Mouse (Mus musculus) C3H10T1/2 (cell line): Measurements from ENCODE around the gene Prkar2a. TPM values are rescaled to one million over a fixed set of nuclear protein-coding genes. Genes with fewer than 3 reads are reported as not detected.

Experiments used
- polyA plus RNA-seq, 2 experiments: library from polyadenylated mRNA; unstranded; fragments of >200 nt; fragmentation: generic; extraction: Trizol; gene quantifications; one replicate each; pipeline ENCODE4 v1.2.1; 2012; ENCODE audit warnings: missing spikeins in 2 of 2

Gene Prkar2a
- polyA plus RNA-seq = 1 to 10 TPM; 2.9 to 7.0 TPM

DNA sequence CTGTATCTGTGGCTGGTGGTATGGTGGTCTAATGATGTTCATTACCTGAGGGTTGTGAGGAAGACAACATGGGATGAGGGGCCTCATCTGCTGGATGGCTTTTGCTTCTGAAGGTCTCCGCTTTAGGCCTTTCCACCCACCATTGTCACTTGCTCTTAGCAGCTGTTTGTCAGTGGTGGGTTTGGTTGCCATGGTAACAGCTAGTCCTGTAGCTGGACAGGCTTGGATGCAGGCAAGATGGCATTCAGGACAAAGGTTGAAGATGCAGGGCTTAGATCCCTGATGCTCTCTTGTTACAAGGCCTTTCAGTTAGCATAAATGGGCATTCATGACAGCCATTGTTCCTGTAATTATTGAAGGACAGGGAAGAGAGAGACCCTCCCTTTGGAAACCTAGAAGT lies at the start of gene Prkar2a:
TSS of gene Prkar2a (plus strand) at position 209 of the 400 bp plus-strand sequence.

DNA sequence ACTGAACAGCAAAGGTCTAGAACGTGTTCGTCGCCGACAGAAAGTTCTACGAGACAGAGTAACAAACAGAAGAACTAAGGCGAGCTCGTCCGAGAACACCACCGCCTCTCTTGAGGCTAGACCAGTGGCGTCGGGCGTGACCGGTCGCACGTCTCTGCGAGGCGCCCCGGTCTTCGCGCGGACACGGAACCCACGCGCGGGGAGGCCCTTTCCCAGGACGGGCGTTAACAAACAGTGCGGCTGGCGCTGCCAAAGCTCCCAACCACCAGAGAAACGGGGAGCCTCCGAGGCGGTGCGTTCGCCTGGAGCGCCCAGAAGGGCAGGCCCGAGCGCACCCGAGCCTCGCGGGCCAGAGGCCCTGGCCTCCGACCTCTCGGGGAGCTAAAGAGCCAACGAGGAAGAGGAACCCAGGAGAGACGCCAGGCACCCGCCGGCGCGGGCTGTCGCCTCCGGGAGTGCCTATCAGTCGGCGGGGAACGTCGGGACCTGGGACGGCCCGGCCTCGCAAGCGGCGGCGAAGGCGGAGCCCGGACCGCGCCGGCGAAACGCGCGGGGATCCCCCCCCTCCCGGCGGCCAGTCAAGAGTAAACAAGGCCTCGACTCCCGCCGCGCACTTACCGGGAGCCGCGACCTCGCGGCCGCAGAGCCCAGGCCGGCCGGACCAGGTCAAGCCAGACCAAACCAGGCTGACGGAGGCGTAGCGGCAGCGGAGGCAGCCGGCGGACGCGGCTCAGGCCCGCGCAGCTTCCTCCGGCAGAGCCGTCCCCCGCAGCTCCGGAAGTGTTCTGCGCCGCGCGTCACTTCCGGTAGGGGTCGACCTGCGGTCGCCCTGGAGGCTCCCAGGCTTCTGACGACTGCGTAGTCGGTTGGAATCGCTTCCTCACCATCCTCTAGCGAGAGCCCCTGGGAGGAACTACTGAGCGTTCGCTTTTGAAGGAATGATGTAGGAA lies 40.2 kb upstream of the Prkar2a start, which contains the start of gene Arih2:
TSS of gene Arih2 (minus strand) at position 776 of the 950 bp plus-strand sequence.

DNA sequence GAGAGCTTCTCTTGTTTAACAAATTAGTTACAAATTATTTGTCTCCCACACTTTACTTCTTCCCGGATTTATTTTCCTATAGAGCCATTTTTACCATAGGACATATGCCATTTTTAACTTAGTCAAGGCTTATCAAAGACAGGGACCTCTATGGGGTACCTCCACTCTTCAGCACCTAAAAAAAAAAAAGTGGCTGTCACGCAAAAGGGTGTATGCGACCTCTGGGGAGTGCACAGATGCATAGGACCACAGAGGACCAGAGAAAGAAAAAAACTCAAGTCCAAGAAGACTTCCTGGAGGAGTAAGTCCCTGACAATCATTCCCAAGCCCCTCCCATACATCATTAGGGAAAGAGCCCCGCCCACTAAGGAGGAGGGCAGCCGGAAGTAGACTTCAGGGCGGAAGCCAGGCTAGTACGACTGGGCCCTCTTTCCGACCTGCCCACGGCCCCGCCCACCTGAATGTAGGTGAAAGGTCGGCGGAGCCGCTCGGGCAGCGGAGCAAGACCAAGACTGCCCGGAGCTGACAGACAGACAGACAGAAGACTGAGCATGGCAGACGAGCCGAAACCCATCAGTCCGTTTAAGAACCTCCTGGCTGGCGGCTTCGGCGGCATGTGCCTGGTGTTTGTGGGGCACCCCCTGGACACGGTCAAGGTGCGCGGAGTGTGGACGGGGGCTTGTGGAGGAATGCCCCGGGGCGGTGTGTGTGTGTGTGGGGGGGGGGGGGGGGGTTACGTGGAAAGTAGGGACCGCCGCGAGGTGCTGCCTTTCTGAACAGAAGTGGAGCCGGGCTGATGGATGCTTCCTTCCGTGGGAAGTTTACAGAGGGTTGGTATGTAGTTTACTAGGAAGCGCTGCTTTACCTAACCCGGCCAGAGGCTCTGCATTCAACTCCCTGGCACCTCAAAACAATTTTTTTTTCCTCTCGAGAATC lies 27.2 kb upstream of the Prkar2a start, which contains the start of gene Slc25a20:
TSS of gene Slc25a20 (plus strand) at position 412 of the 936 bp plus-strand sequence.

DNA sequence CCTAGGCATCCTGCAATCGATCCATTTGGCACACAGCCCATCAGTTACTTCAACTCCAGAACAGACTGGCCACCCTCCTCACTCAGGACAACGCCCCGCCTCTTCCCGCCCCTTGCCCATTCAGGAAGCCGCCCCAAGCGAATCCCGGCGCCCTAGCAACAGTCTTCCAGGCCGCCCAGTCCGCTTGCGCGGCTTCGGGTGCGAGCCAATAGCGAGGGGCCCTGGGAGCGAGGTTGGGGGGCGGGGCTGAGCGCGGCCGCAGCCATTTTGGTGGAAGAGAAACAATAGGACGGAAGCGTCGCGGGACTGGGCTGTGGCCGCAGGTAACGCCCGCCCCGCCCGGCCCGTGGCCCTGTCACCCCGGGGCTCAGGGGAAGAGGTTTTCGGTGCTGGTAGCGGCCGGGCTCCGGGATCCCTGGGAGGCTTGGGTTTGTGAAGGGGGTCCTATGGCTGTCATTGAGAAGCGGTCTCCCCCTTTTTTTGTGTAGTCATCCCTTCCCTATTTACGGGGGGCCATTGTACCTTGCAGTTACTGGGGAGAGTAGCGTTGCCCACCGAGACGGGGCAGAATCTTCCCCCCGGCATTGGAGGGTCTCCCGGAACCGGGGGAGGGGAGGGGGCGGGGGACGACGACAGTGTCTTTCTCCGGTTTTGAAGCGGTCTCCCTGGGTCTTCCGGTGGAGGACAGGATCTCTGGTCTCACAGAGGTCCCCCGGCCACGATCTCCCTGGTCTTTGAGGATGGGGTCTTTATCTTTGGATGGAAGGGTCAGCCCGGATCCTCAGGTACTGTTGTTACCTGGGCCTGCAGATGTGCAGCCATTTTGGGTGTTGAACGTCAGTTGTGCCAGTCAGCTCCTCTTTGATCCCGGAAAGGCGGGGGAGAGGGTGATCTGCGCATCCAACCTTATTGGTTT lies 94.7 kb downstream of the Prkar2a start, which contains the start of gene Ip6k2:
TSS of gene Ip6k2 (plus strand) at position 249 of the 916 bp plus-strand sequence.

Other genes with a start within 250 kb of the Prkar2a start
- gene Ccdc71, start 228.8 kb upstream of the Prkar2a start, polyA plus RNA-seq = 10 to 100 TPM; 28.0 to 46.0 TPM
- 1 to 10 TPM; 1.4 to 9.8 TPM for gene Klhdc8b, start 227.7 kb upstream of the Prkar2a start, polyA plus RNA-seq
- 100 to 1,000 TPM in 1 of 2 experiments, 1 to 10 TPM in 1; 9.4 to 170 TPM for gene Lamb2, start 209.6 kb upstream of the Prkar2a start, polyA plus RNA-seq
- gene Usp19, start 198.7 kb upstream of the Prkar2a start, polyA plus RNA-seq = 10 to 100 TPM; 21.0 to 70.4 TPM
- gene Qars, start 181.6 kb upstream of the Prkar2a start, polyA plus RNA-seq = 100 to 1,000 TPM; 170 to 180 TPM
- 10 to 100 TPM in 1 of 2 experiments, 1 to 10 TPM in 1; 5.6 to 45.1 TPM for gene Qrich1, start 172.5 kb upstream of the Prkar2a start, polyA plus RNA-seq
- 100 to 1,000 TPM; 210 to 374 TPM for gene Impdh2, start 129.0 kb upstream of the Prkar2a start, polyA plus RNA-seq
- gene Ndufaf3, start 121.9 kb upstream of the Prkar2a start, polyA plus RNA-seq = 10 to 100 TPM; 11.3 to 25.8 TPM
- 100 to 1,000 TPM; 174 to 202 TPM for gene Dalrd3, start 119.4 kb upstream of the Prkar2a start, polyA plus RNA-seq
- 100 to 1,000 TPM in 1 of 2 experiments, 10 to 100 TPM in 1; 32.7 to 139 TPM for gene Wdr6, start 110.6 kb upstream of the Prkar2a start, polyA plus RNA-seq
- 1 to 10 TPM in 1 of 2 experiments, under 1 TPM in 1; 0.50 to 3.4 TPM for gene P4htm, start 91.6 kb upstream of the Prkar2a start, polyA plus RNA-seq
- 10 to 100 TPM in 1 of 2 experiments, 1 to 10 TPM in 1; 7.1 to 18.8 TPM for gene Arih2, start 39.9 kb upstream of the Prkar2a start, polyA plus RNA-seq
- 10 to 100 TPM in 1 of 2 experiments, 1 to 10 TPM in 1; 5.9 to 25.6 TPM for gene Slc25a20, start 27.2 kb upstream of the Prkar2a start, polyA plus RNA-seq
- gene Ip6k2, start 94.5 kb downstream of the Prkar2a start, polyA plus RNA-seq = 10 to 100 TPM; 11.8 to 81.0 TPM
- 1 to 10 TPM; 5.8 to 9.2 TPM for gene Nckipsd, start 119.1 kb downstream of the Prkar2a start, polyA plus RNA-seq
- under 1 TPM; 0.01 to 0.12 TPM for gene Celsr3, start 137.0 kb downstream of the Prkar2a start, polyA plus RNA-seq
- gene Slc26a6, start 164.0 kb downstream of the Prkar2a start, polyA plus RNA-seq = 10 to 100 TPM in 1 of 2 experiments, 1 to 10 TPM in 1; 5.7 to 14.4 TPM
- under 1 TPM in 1 of 2 experiments, not detected in 1; 0.11 TPM for gene Tmem89, start 225.3 kb downstream of the Prkar2a start, polyA plus RNA-seq
- 100 to 1,000 TPM; 254 to 482 TPM for gene Uqcrc1, start 247.3 kb downstream of the Prkar2a start, polyA plus RNA-seq